Mouse (Mus musculus) heart, embryonic 15.5 days (tissue): ENCODE data around the gene Gm28308. TPM values are rescaled to one million over a fixed set of nuclear protein-coding genes. Genes with fewer than 3 reads are reported as not detected.

ENCODE experiments used
- microRNA counts: library from miRNA; unstranded; fragments of <30 nt; microRNA quantifications from one replicate; lab custom pipeline; 2016
- microRNA-seq: library from miRNA; unstranded; fragments of <30 nt; microRNA quantifications from one replicate; pipeline ENCODE4, GENCODE M21; 2016
- polyA plus RNA-seq: library from polyadenylated mRNA; unstranded; fragments of >200 nt; fragmentation: Nextera tagmentation; extraction: Ambion mirVana; gene quantifications from 2 replicates; pipeline ENCODE4 v1.2.1, GENCODE M21; 2015

The Gm28308 gene
- polyA plus RNA-seq, 1 experiment from 2014 or later: not detected

MicroRNAs within 50 kb of the gene (microRNA counts, 519-probe panel; counts per million panel counts)
- microRNA mmu-miR-196b (lab: Ali Mortazavi, UCI): 1,395 counts per million, percentile 7 among the panel's probes with 10 or more counts

Small RNA genes within 50 kb of the gene (microRNA-seq; reads per million reads assigned to microRNA genes)
- gene Mir196b: 390 reads per million, percentile 70 among the genes with 10 or more reads in this experiment

Other genes starting within 250 kb of the Gm28308 start
- 13.5 and 21.8 TPM in 2 replicates for gene Skap2, start 200.8 kb downstream of the Gm28308 start, polyA plus RNA-seq
- gene Hoxa1, start 55.0 kb downstream of the Gm28308 start, polyA plus RNA-seq: 0.59 and 1.1 TPM in 2 replicates
- 1.2 and 3.1 TPM in 2 replicates for gene Hoxa2, start 48.5 kb downstream of the Gm28308 start, polyA plus RNA-seq
- 0.33 and 0.68 TPM in 2 replicates for gene 5730596B20Rik, start 35.8 kb downstream of the Gm28308 start, polyA plus RNA-seq
- gene Hoxa4, start 21.6 kb downstream of the Gm28308 start, polyA plus RNA-seq: 0.43 and 0.77 TPM in 2 replicates
- gene Hoxa5, start 8.8 kb downstream of the Gm28308 start, polyA plus RNA-seq: 2.3 and 6.3 TPM in 2 replicates
- 0.27 TPM in 1 of 2 replicates, not detected in the other for gene Hoxa6, start 4.6 kb downstream of the Gm28308 start, polyA plus RNA-seq
- 0.89 and 2.4 TPM in 2 replicates for gene Hoxa3, start within 50 bp of the Gm28308 start, polyA plus RNA-seq
- gene Hoxa7, start 8.5 kb upstream of the Gm28308 start, polyA plus RNA-seq: 0.54 and 1.4 TPM in 2 replicates
- gene Hoxa9, start 17.8 kb upstream of the Gm28308 start, polyA plus RNA-seq: 0.13 and 0.24 TPM in 2 replicates
- 0.19 and 0.55 TPM in 2 replicates for gene Hoxa10, start 27.5 kb upstream of the Gm28308 start, polyA plus RNA-seq
- 0.06 TPM in 1 of 2 replicates, not detected in the other for gene Hoxa11, start 32.5 kb upstream of the Gm28308 start, polyA plus RNA-seq
- gene Hoxa13, start 47.5 kb upstream of the Gm28308 start, polyA plus RNA-seq: 0.09 TPM in 1 of 2 replicates, not detected in the other
- 0.05 TPM in 1 of 2 replicates, not detected in the other for gene Evx1, start 100.2 kb upstream of the Gm28308 start, polyA plus RNA-seq